Mouse (Mus musculus) cerebellum, postnatal 25 days (tissue): ENCODE results near the gene Zmiz1.
A peak's percentile ranks its signal among the peaks of the same experiment; 100 is the strongest.

Experiments used
- DNase-seq, 2 experiments: peaks; one replicate each; pipeline ENCODE4 v3.0.0; 2021; ENCODE audit warnings: mixed read lengths in 2 of 2

The Zmiz1 gene

DNA sequence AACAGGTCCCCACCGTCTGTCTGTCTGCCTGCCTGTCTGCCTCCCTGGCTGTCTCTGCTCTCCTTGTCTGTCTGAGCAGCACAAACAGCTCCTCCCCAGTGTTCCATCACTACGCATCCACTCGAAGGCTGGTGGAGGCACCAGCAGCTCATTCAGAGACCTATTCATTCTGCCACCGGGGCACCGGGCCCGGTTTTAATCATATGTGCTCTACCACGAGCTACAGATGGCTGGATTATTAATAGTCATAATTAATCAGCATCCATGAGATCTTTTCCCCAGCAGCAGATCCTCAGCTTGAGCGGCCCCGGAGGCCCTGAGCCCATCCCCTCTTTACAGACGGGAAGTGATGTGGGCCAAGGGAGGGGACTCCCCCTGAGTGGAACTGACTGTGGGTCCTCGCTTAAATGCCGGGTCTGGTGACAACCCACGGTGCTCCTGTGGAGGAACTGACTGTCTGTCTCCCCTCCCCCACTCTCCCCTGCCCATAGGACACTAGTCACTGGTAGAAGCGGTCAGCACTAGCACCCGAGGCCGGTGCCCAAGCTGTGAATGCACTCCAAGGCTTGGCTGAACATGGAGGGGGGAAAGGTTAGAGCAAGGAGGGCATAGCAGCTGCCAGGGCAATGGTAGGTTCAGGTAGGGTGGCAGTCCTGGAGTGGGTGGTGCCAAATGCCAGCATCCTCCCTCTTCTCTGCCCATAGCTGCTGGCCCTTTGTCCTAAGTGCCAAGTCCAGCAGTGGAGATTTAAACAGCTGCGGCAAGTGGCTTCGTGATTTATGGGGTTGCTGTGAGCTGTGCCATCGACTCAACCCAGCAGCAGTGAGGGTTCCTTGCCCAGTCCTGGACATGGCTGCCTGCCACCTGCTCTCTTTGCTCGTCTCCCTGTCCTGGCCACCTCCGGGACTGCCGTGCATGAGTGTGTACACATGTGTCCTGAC, 34.6 kb downstream of the Zmiz1 start:
- peak; percentile 57 to 68 for DNase-seq

DNA sequence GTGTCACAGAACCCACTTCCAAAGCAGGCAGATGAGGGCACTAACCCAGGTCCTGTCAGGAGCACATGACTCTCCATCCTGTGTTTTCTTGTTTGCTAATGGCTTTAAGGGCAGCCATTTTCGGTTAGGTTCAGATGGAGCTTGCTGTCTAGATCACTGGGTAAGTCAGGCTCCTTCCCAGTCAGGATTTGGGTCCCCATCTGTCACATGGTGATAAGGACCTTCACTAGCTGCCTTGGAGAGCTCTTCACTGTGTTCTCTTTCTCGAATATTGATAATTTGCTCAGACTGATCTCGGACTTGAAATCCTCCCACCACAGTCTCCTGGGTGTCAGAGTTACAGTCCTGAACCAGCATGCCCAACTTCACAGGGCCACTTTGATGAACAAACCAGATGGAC, 35.8 kb downstream of the Zmiz1 start:
- no peak for DNase-seq

DNA sequence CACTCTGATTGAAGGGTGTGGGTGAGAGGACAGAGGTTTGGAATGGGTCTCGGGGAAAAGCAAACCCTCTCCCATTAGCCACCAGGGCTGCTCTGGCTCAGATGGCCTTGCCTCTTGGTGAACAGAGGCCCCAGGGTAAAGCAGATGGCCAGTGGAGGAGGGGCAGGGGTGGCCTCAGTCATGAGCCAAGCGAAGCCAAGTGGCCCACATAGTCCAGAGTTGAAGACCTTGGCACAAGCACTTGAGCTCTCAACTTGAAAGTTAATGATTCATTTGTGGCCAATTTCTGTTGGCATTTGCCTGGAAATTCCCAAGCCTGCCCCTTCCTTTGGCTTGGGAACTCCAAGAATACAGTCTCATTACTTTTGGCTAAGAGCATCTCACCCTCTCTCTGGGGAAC, 37.1 kb downstream of the Zmiz1 start:
- DNase-seq: peak; percentile 79 to 87

DNA sequence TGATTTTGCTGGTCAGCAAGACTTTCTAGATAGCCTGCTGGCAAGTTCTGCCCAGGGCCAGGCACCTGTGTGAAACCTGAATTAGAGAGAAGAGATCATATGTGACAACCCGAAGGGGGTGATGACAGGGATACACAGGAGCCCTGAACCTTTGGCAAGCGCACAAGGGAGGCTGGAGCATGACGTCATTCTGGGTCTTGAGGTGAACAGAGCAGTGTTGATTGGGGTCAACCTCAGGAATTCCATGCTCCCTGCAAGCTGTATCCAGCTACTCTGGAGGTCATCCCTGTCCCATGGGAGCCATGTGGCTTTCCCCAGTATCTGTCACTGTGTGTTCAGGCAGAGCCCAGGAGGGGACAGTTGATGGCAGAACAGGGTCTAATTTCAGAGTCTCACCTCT, 38.0 kb downstream of the Zmiz1 start:
- peak in 1 of 2 experiments; percentile 52 for DNase-seq

DNA sequence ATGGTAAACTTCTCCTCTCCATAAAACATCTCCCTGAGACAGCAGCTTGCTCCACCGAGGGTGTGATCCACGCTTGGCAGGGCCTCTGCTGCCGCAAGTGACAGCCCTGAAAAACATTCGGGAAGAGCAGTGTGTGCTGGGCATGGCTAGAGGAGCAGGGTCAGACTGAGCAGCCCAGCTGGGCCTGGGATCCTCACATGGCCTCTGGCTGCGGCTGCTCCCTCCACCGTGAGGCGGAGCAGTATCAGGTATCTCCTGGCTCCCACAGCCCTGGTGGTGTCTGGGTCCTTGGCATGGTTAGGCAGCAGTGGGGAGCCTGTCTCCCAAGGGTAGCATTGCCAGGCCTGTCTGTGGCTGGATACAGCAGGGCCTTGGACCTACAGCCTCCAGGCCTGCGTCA, 38.6 kb downstream of the Zmiz1 start:
- peak; percentile 64 to 66 for DNase-seq

DNA sequence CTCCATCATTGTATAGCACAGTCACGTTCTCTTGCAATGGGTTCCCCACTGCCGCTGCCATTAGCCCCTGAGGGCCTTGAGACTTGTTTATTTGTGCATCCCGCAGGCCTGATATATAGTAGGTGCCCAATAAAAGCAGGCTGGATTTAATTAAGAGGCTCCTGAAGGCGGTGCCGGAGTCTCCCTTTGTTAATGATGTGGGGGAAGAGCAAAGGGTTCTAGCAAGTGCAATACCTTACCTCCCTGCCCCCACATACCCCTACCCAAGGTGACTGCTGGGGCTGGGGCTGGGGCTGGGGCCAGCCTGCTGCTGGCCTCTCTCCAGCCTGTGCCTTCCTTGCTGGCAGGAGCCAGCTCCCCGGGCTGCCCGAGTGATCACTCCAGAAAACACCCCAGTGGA, 39.4 kb downstream of the Zmiz1 start:
- no peak for DNase-seq

DNA sequence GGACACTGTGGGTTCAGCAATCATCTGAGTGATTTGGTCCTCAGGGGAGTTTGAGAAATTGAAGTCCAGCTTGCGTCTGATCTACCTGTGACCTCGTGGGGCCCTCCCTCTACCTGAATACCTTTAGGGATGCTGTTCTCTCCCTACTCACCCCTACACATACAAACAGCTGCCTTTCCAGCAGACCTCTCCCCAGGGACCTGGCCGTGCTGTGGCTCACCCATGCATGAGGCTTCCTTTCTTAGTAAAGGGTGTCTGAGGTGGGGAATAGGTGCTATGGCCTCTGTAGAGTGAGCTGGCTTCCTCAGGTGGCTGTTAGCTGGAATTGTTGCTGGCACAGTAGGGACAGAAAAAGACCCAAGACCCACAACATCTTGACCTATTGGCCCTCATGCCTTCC, 40.5 kb downstream of the Zmiz1 start:
- DNase-seq: no peak

DNA sequence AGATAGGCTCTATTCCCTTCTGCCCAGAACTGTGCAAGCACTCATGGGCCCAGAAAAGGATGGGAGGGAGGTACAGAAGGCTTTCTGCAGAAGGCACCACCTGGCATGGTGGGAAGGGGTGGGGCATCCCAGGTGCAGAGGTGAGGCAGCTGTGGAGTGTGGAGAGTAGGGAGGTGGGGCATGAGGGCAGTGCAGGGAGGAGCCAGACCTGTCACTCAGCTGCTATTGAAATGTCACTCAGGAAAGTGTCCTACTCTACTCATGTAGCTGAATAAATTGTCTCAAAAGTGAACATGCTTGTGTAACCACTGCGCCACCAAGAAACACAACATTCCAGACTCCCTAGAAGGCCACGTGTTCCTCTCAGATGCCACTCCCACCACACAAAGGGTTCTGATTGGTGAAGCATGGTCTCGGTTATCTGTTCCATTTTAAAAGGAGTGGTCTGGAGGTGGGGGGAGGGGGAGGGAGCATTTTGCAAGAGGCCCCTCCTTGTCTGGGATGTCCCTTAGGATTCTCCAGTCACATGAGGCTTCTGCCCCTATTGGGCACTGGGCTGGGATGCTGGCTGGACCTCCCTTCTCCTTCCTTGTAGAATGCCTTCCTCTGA, 41.6 kb downstream of the Zmiz1 start:
- no peak for DNase-seq

DNA sequence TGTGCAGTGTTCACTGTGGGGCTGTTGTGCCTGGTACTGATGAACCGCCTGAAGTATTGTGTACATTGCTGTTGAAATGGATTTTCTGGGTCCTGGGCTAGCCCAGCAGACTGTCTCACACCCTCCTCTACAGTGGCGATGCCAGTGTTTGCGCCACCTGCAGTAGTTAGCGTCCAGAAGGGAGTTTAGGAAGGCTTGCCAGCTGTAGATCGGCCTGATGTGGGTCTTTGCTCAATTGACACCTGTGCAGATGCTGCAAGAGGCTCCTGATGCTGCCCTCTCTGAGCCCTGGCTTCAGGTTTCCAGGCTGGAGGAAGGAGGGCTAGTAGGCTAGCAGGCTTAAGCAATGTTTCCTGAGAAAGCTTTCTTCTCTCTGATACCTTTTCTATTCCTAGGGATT, 42.5 kb downstream of the Zmiz1 start:
- DNase-seq: no peak

DNA sequence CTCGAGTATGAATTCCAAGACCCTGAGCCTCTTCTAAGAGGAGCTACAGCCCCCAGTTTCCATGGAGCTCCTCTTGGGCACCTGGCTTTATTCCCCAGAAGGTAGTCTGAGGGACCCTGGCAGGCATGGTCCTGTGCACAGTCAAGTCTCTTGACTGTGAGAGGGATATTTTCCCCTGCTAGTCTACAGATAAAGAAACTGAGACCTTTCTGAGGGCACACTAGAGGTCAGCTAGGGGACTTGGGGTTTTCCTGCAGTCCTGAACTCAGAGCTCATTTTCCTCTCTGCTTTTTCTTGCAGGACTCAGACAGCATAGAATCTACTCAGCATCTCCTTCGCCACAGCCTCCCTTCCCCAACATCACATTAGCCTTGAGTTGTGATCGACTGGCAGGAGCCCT, 43.4 kb downstream of the Zmiz1 start:
- no peak for DNase-seq

DNA sequence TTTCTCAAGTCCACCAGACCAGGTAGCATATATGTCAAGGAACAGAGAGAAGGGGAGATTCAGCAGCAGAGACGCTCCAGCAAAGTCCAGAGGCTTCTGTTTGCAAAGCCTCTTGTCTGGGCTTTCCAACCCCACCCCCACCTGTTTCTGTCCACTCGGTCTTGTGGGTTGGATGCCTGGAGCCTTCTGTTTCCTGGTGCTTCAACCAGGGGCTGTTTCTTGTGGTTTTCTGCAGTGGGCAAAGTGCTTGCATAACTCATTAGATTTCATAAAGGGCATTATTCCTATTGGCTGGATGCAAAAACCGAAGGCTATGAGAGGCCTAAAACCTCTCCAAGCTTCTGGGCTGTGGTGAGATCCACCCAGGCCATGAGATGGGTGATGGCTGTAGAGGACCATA, 45.3 kb downstream of the Zmiz1 start:
- no peak for DNase-seq

DNA sequence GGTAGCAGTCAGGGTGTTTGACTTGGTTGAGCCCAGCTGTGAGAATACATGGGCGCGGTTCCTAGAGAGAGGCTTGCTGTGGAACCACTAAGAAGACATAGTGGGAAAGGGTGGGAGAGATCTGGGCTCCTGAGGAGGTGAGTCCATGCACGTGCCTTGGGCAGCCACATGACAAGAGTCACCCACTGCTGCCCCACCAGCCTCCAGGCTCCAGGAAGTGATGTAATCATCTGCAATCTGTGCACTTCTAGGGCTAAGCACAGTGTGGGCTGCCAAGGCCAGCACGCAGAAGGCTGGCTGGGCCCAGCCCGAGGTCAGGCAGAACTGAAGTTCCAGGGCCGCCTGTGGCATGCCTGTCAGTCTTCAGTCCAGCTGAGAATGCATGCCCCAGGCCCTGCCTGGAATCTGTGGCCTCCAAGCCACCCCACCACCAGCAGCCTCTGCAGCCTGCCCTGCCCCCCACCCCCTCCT, 46.3 kb downstream of the Zmiz1 start:
- peak in 1 of 2 experiments; percentile 56 for DNase-seq

DNA sequence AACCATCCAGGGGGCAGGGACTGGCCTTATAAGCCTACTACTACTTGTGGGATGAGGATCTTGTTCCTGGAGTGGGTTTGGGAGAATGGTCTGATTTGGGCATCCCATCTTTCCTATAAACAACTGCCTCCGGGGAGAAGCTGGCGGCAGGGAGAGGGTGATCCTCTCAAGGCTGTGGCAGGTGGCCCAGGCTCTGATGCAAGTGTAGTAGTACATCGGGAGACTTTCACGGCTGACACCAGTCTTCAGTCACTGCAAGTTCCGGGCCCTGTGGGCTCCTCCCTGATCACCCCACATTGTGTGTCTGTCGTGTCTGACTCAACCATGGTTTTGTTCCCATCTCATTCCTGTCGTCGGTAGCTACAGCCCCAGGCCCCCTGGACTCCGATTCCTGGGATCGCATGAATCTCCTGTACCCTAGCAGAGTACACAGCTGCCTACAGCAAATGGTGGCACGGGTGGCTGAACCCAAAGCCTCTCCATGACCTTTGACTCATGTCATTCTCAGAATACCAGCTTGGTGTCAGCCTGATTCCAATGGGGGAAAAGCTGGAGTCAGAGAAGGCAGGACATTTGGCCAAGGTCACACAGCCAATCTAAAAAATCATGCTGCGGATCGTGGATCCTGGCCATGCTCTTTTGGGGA, 49.2 kb downstream of the Zmiz1 start:
- DNase-seq: no peak

DNA sequence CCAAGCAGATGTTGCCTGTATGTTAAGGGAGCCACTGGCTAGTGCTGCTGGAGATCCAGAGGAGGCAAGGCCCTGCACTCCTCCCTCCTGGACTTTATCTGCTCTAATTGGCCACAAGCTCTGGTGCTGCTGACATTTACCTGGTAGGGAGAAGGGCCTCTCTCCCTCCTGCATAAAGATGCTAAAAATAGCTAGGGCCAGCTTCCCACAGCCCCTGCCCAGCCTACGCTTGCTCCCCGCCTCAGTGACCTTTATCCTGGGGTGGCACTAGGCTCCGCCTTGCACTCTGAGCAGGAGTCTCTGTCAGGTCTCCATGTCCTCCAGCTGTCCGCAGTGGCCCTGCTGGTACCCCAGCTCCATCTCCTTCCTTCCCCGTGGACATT, 49.8 kb downstream of the Zmiz1 start:
- no peak for DNase-seq

DNA sequence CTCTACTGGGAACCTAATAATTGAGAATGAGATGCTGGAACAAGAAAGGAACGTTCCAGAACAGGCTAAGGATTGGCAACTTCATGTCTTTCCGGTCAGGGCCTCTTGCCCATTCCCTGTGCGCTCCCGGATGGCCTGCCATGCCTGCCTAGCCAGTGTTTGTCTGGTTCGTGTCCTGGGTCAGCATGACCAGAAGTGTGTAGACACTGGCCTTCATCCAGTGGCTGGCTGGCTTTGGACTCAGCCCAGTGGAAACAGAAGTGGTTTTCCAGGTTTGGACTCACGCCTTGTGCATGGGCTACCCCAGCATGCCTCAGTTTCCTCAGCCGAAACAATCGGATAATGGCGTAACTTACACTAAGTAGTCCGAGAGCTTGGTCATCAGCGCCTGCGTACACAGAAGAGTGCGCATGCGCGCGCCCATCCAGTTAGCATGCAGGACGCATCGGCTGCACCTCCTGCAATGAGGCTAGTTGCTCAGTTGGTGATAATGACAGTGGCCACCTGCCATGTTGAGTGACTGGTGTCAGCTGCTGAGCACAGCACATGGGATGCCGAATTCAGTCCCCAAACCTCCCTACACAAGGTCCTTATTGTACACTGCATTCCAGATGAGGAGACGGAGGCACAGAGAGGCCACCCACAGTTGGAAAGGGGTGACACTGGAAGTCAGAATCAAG, 50.6 kb downstream of the Zmiz1 start:
- peak in 1 of 2 experiments; percentile 50 for DNase-seq

DNA sequence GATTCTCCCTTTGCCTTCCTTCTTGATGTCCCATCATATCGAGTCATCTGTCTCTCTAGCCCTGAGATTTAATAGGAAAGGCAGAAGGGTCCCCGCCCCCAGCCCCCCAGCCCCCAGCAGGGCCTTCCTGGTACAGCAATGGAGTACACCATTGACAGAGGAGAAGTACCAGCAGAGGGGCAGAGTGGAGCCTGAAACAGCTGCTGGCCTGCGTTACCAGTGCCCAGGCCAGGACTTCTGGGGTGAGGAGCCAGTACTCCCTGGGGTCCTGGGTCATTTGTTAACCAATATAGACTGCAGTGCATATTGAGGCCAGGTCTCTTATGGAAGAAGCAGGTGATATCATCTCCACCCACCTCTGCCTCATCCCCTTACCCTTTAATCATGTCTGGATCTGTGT, 51.4 kb downstream of the Zmiz1 start:
- DNase-seq: no peak

DNA sequence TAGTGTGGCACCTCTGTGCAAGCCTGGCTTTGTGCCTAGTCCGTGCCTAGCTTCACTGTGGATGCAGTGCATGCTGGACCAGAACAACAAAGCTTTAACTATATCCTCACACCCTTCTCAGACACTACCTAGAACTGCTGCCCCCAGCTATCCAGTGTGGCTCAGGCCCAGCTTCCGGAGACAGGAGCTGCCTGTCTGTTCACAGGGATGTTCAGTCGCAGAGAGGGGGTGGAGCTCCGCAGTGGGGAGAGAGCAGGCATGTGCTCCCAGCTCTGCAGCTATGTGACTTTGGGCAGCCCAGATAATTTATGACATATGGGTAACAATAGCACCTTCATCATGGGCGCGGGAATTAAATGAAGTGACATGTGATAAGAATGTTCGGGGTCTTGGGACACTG, 52.0 kb downstream of the Zmiz1 start:
- peak in 1 of 2 experiments; percentile 53 for DNase-seq

DNA sequence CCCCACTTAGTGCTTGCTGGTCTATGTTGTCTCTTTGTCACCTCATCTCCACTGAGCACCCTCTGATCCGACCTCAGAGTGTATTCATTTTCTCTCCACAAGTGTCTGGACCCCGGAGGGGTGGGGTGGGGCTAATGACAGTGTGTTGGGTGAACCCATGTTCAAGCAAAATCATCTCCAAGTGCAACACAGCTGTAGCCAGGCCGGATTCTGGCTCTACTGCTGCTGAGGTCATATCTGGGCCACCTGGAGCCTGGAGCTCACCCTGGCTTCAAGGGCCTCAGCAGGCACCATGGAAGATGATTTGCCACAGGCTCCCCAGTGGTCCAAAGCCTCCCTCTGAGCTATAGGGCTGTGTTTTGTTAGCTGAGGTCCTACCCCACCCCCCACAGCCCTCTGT, 52.6 kb downstream of the Zmiz1 start:
- no peak for DNase-seq

DNA sequence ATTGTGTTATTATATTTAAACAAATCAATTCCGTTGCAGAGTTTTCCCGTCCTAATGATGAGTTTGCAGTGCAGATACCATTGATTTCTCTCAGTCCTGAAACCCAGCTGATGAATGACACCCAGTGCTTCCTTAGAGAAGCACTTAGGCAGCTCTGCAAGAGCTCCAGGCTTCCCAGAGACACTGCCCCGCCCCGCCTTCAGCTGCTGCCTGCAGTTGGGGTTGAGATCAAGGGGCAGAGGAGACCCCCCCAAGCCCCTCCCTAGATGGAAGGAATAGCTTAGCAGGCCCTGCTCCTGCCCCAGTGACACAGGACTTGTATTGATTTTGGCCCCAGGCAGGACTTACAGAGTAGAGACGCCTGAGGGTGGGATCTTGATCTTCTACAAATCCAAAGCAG, 53.0 kb downstream of the Zmiz1 start:
- DNase-seq: no peak

DNA sequence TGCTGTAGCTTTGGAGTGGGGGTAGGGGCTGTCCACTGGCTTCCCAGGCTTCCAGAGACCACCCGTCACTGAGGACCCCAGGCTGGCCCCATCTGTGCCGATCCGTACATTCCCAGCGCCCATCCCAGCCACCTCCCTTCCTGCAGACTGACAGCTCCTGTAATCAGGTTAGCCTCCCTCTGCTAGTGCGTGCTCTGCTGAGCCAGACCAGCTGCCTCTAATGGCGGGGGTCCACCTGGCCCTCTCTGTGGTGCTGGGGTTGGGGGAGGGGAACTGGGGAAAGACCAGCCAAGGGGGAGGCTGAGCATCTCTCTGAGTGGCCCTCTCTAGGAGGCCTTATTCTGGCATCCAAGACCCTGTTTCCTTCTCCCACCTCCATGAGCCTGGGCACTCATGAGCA, 53.8 kb downstream of the Zmiz1 start:
- peak; percentile 56 to 71 for DNase-seq

DNA sequence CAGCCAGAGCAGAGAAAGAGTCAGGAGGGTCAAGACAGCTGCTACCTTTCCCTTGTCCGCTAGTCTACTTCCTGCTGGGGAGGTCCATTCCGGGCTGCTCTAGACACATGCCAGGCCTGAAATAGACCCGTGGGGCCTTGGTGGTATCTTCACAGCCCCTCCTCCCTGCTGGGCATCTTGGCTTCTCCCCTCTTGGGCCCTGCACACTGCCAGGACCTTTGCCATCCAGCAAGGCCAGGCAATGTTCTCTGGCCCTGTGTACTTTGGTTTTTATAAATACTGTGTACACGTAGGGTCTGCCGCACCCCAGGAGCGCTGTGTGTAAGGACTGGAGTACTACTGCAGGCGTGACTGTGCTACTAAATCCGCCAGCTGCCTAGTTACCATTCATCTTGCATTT, 54.5 kb downstream of the Zmiz1 start:
- no peak for DNase-seq

DNA sequence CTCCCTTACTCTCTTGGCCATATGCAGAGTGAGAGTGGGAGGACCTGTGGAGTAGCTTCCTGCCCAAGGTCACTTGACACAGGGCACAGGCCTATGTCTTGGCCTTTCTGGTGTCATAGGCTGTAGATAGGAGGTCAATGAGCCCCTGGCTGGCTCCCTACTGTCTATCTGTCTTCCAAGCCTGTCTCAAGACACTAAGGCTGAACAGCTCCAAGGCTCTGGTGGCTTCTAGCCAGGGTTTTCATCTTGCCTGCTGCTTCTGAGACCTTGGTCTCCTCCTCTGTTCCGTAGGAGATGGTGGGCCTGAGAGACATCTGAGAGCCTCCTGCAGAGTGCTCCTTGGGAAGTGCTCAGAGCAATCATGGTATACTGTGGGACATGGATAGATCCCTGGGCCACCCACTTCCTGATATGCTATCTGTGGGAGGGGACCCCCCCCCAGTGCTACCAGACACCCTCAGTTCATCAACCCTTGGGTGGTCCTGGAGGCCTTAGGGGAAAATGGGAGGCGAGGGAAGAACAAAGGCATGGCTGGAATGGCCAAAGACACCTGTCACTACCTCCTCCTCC, 56.0 kb downstream of the Zmiz1 start:
- no peak for DNase-seq

DNA sequence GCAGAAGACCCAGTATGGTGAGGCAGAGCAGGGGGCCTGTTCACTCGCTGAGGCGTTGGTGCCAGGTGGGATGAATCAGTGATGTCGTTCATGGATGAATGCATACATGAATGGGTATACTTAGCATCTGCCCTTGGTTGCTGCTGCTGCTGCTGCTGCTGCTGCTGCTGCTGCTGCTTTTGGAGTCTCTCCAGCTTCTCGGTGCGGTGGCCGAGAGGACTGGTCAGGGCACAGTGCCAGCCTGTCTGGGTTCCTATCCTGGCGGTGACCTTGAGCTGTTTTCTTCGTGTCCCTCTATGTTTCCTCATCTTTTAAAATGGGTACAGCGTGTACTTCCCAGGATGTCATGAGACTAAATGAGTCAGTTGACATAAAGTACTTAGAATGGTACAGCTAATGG, 56.9 kb downstream of the Zmiz1 start:
- DNase-seq: peak in 1 of 2 experiments; percentile 64
